Mouse (Mus musculus) myocyte (in vitro differentiated cells): ENCODE results near the gene Vegfc. TPM values are rescaled to one million over a fixed set of nuclear protein-coding genes. Genes with fewer than 3 reads are reported as not detected.
A peak's percentile ranks its signal among the peaks of the same experiment; 100 is the strongest.

ENCODE experiments used
- H3K27me3 ChIP-seq: one replicate; pipeline ENCODE4 v1.6.1; 2011; ENCODE audit not compliant: control insufficient read depth, insufficient read depth, insufficient read length
- H3K36me3 ChIP-seq: one replicate; pipeline ENCODE4 v1.6.1; 2011; ENCODE audit not compliant: control insufficient read depth, insufficient read depth
- H3K4me2 ChIP-seq: one replicate; pipeline ENCODE4 v1.6.1; 2011; ENCODE audit warnings: low read depth, control low read depth
- H3K4me3 ChIP-seq: one replicate; pipeline ENCODE4 v1.5.1; 2011; ENCODE audit warnings: mild to moderate bottlenecking, control low read depth, moderate library complexity
- H3K79me2 ChIP-seq: one replicate; pipeline ENCODE4 v1.6.1; 2011; ENCODE audit not compliant: control insufficient read depth, insufficient read depth
- H3ac ChIP-seq: one replicate; pipeline ENCODE4 v1.6.1; 2011; ENCODE audit not compliant: control insufficient read depth, insufficient read length
- CEBPB ChIP-seq: IDR thresholded peaks from 2 replicates; pipeline ENCODE4 v1.6.1; 2011; ENCODE audit warnings: mild to moderate bottlenecking, moderate library complexity; ENCODE audit not compliant: poor library complexity, insufficient read depth, severe bottlenecking
- E2F4 ChIP-seq: IDR thresholded peaks from one replicate; pipeline ENCODE4 v1.6.1; 2011; ENCODE audit warnings: mild to moderate bottlenecking, control low read depth, moderate library complexity; ENCODE audit not compliant: insufficient read depth
- MAX ChIP-seq: IDR thresholded peaks from one replicate; pipeline ENCODE4 v1.6.1; 2011; ENCODE audit warnings: low read depth, mild to moderate bottlenecking, control low read depth
- MYOD1 ChIP-seq, 3 experiments: IDR thresholded peaks; one replicate each; pipeline ENCODE4 v1.6.1; 2011; ENCODE audit warnings: control low read depth in 2 of 3, low read depth in 2 of 3, mild to moderate bottlenecking in 2 of 3, moderate library complexity in 1 of 3; ENCODE audit not compliant: insufficient read length in 2 of 3, control insufficient read depth in 1 of 3
- MYOG ChIP-seq, 3 experiments: IDR thresholded peaks; one replicate each; pipeline ENCODE4 v1.6.1; 2011; ENCODE audit warnings: control low read depth in 2 of 3, low read depth in 2 of 3, mild to moderate bottlenecking in 2 of 3; ENCODE audit not compliant: insufficient read length in 2 of 3, control insufficient read depth in 1 of 3, insufficient read depth in 1 of 3
- POLR2A ChIP-seq: IDR thresholded peaks from one replicate; pipeline ENCODE4 v1.6.1; 2011; ENCODE audit warnings: low read depth, mild to moderate bottlenecking, control low read depth, moderate library complexity; ENCODE audit not compliant: insufficient read length
- POLR2AphosphoS2 ChIP-seq: IDR thresholded peaks from one replicate; pipeline ENCODE4 v1.6.1; 2011; ENCODE audit warnings: low read depth, control low read depth; ENCODE audit not compliant: insufficient read length
- REST ChIP-seq: IDR thresholded peaks from one replicate; pipeline ENCODE4 v1.6.1; 2011; ENCODE audit warnings: mild to moderate bottlenecking, control low read depth, moderate library complexity; ENCODE audit not compliant: insufficient read depth, insufficient read length
- SRF ChIP-seq: IDR thresholded peaks from one replicate; pipeline ENCODE4 v1.6.1; 2011; ENCODE audit warnings: low read depth; ENCODE audit not compliant: control insufficient read depth, insufficient read length
- TCF12 ChIP-seq: IDR thresholded peaks from one replicate; pipeline ENCODE4 v1.6.1; 2011; ENCODE audit warnings: mild to moderate bottlenecking, control low read depth; ENCODE audit not compliant: poor library complexity, insufficient read depth, severe bottlenecking
- TCF3 ChIP-seq: IDR thresholded peaks from one replicate; pipeline ENCODE4 v1.6.1; 2011; ENCODE audit warnings: low read depth, control low read depth; ENCODE audit not compliant: insufficient read length
- USF1 ChIP-seq: IDR thresholded peaks from one replicate; pipeline ENCODE4 v1.6.1; 2011; ENCODE audit warnings: low read depth, mild to moderate bottlenecking, control low read depth, moderate library complexity
- polyA plus RNA-seq: library from polyadenylated mRNA; unstranded; fragments of >200 nt; fragmentation: generic; extraction: Trizol; gene quantifications from one replicate; pipeline ENCODE4 v1.2.1, GENCODE M21; 2012; ENCODE audit warnings: missing spikeins

The Vegfc gene
- 7.8 TPM for polyA plus RNA-seq

- TF ChIP-seq E2F4 (no peak), POLR2AphosphoS2 (no peak), POLR2A (peak; percentile 47), TCF12 (no peak), MYOD1 (IDR thresholded peaks at IDR 0.05; ENCODE audit: control insufficient read depth in 1 of 3, insufficient read length in 2 of 3, low read depth in 2 of 3) (peak in 1 of 3 experiments; percentile 4), TCF3 (no peak), REST (no peak), MAX (no peak), USF1 (no peak), SRF (no peak), CEBPB (no peak), MYOG (IDR thresholded peaks at IDR 0.05; ENCODE audit: control insufficient read depth in 1 of 3, insufficient read depth in 1 of 3, insufficient read length in 2 of 3, low read depth in 2 of 3) (peak in 1 of 3 experiments; percentile 23)
- no peaks in the 10 kb centered on the region for H3K27me3 ChIP-seq
- peak within 1 kb of the TSS; percentile 82 for H3K4me3 ChIP-seq
- H3K36me3 ChIP-seq, result no peaks in the 10 kb centered on the region
- H3K79me2 ChIP-seq, result peaks cover 47% of the 10 kb centered on the region
- H3K4me2 ChIP-seq, result peak within 1 kb of the TSS; percentile 84
- H3ac ChIP-seq, result peak within 1 kb of the TSS; percentile 18
Observed at GRCm38 (mm10) chr8:54077271-54078120, at the start of gene Vegfc. Gene Vegfc (plus strand): TSS chr8:54077606.

- TF ChIP-seq REST, result no peak
- no peak for TF ChIP-seq TCF3
- no peak for TF ChIP-seq MYOD1 (IDR thresholded peaks at IDR 0.05; ENCODE audit: control insufficient read depth in 1 of 3, insufficient read length in 2 of 3, low read depth in 2 of 3)
- TF ChIP-seq POLR2A, result no peak
- no peak for TF ChIP-seq POLR2AphosphoS2
- no peak for TF ChIP-seq MAX
- TF ChIP-seq TCF12, result no peak
- TF ChIP-seq CEBPB, result no peak
- TF ChIP-seq SRF, result no peak
- no peak for TF ChIP-seq USF1
- TF ChIP-seq E2F4, result no peak
- TF ChIP-seq MYOG (IDR thresholded peaks at IDR 0.05; ENCODE audit: control insufficient read depth in 1 of 3, insufficient read depth in 1 of 3, insufficient read length in 2 of 3, low read depth in 2 of 3), result no peak
- Histone ChIP-seq H3ac (no peak overlapping the region), H3K4me2 (no peak overlapping the region), H3K79me2 (no peaks in the 10 kb centered on the region), H3K36me3 (no peaks in the 10 kb centered on the region), H3K4me3 (no peak overlapping the region), H3K27me3 (no peaks in the 10 kb centered on the region)
Observed at GRCm38 (mm10) chr8:54034584-54034983, 42.8 kb upstream of the Vegfc start.

GRCm38 (mm10) chr8:54042601-54043000 lies 34.8 kb upstream of the Vegfc start:
- Histone ChIP-seq H3K4me3 (no peak overlapping the region), H3K36me3 (no peaks in the 10 kb centered on the region), H3K4me2 (no peak overlapping the region), H3K79me2 (no peaks in the 10 kb centered on the region), H3ac (no peak overlapping the region), H3K27me3 (no peaks in the 10 kb centered on the region)
- TF ChIP-seq MAX (no peak), REST (no peak), TCF3 (no peak), POLR2A (no peak), MYOG (IDR thresholded peaks at IDR 0.05; ENCODE audit: control insufficient read depth in 1 of 3, insufficient read depth in 1 of 3, insufficient read length in 2 of 3, low read depth in 2 of 3) (no peak), MYOD1 (IDR thresholded peaks at IDR 0.05; ENCODE audit: control insufficient read depth in 1 of 3, insufficient read length in 2 of 3, low read depth in 2 of 3) (no peak), TCF12 (no peak), SRF (no peak), POLR2AphosphoS2 (no peak), CEBPB (no peak), E2F4 (no peak), USF1 (no peak)

- no peak overlapping the region for H3K4me2 ChIP-seq
- H3K27me3 ChIP-seq, result no peaks in the 10 kb centered on the region
- TF ChIP-seq REST, result no peak
- no peak for TF ChIP-seq E2F4
- TF ChIP-seq CEBPB, result no peak
- TF ChIP-seq MYOG (IDR thresholded peaks at IDR 0.05; ENCODE audit: control insufficient read depth in 1 of 3, insufficient read depth in 1 of 3, insufficient read length in 2 of 3, low read depth in 2 of 3), result no peak
- no peak for TF ChIP-seq TCF3
- no peak for TF ChIP-seq MYOD1 (IDR thresholded peaks at IDR 0.05; ENCODE audit: control insufficient read depth in 1 of 3, insufficient read length in 2 of 3, low read depth in 2 of 3)
- no peak for TF ChIP-seq SRF
- TF ChIP-seq POLR2A, result no peak
- no peak for TF ChIP-seq TCF12
- no peak for TF ChIP-seq USF1
- TF ChIP-seq MAX, result no peak
- TF ChIP-seq POLR2AphosphoS2, result no peak
- H3K36me3 ChIP-seq, result no peaks in the 10 kb centered on the region
- no peaks in the 10 kb centered on the region for H3K79me2 ChIP-seq
- H3ac ChIP-seq, result no peak overlapping the region
- no peak overlapping the region for H3K4me3 ChIP-seq
Observed at GRCm38 (mm10) chr8:54043468-54043867, 33.9 kb upstream of the Vegfc start.
